Mouse (Mus musculus): ENCODE data around the gene Psma6.
"Not testable (repeated sequence)": the region's sequence is repeated elsewhere in the genome, so short reads cannot be mapped to it uniquely, and the experiment has no call there.

Gene Psma6

GRCm38 (mm10) chr12:55384023-55384749 is at the start of gene Psma6:
Psma6 (plus strand) TSS chr12:55384222.
- in situ Hi-C loops (cut with MboI) = loop anchor here (10.0 kb wide), 1 partner anchor 111 kb away; the partner anchor contains the start of gene Nfkbia

- in situ Hi-C loops (cut with MboI) = not testable (repeated sequence)
Observed at GRCm38 (mm10) chr12:55338490-55338889, 45.5 kb upstream of the Psma6 start.

- in situ Hi-C loops (cut with MboI) = not testable (repeated sequence)
Observed at GRCm38 (mm10) chr12:55343045-55343444, 41.0 kb upstream of the Psma6 start.

GRCm38 (mm10) chr12:55343998-55344397 is 40.0 kb upstream of the Psma6 start:
- in situ Hi-C loops (cut with MboI) = no loop called here

GRCm38 (mm10) chr12:55344583-55344982 is 39.4 kb upstream of the Psma6 start:
- in situ Hi-C loops (cut with MboI) = no loop called here

GRCm38 (mm10) chr12:55353423-55353822 is 30.6 kb upstream of the Psma6 start:
- in situ Hi-C loops (cut with MboI) = no loop called here

- in situ Hi-C loops (cut with MboI) = no loop called here
Observed at GRCm38 (mm10) chr12:55354904-55355303, 29.1 kb upstream of the Psma6 start.

- in situ Hi-C loops (cut with MboI) = no loop called here
Observed at GRCm38 (mm10) chr12:55357303-55357702, 26.7 kb upstream of the Psma6 start.

- in situ Hi-C loops (cut with MboI) = no loop called here
Observed at GRCm38 (mm10) chr12:55360929-55361328, 23.1 kb upstream of the Psma6 start.

- in situ Hi-C loops (cut with MboI) = no loop called here
Observed at GRCm38 (mm10) chr12:55365083-55365482, 18.9 kb upstream of the Psma6 start.

GRCm38 (mm10) chr12:55372424-55373055 is 11.5 kb upstream of the Psma6 start:
- in situ Hi-C loops (cut with MboI) = no loop called here

- in situ Hi-C loops (cut with MboI) = no loop called here
Observed at GRCm38 (mm10) chr12:55376956-55377609, 6.9 kb upstream of the Psma6 start.

- in situ Hi-C loops (cut with MboI) = no loop called here
Observed at GRCm38 (mm10) chr12:55377610-55377980, 6.4 kb upstream of the Psma6 start.

GRCm38 (mm10) chr12:55384826-55385225 is 804 bp downstream of the Psma6 start:
- in situ Hi-C loops (cut with MboI) = loop anchor here (10.0 kb wide), 1 partner anchor 110 kb away; the partner anchor contains the start of gene Nfkbia

GRCm38 (mm10) chr12:55385931-55386330 is 1.9 kb downstream of the Psma6 start:
- in situ Hi-C loops (cut with MboI) = loop anchor here (10.0 kb wide), 1 partner anchor 109 kb away; the partner anchor contains the start of gene Nfkbia

- in situ Hi-C loops (cut with MboI) = loop anchor here (10.0 kb wide), 1 partner anchor 108 kb away; the partner anchor contains the start of gene Nfkbia
Observed at GRCm38 (mm10) chr12:55386456-55386855, 2.4 kb downstream of the Psma6 start.

- in situ Hi-C loops (cut with MboI) = loop anchor here (10.0 kb wide), 1 partner anchor 108 kb away; the partner anchor contains the start of gene Nfkbia
Observed at GRCm38 (mm10) chr12:55387083-55387787, 3.2 kb downstream of the Psma6 start.

GRCm38 (mm10) chr12:55387788-55388465 is 3.9 kb downstream of the Psma6 start:
- in situ Hi-C loops (cut with MboI) = loop anchor here (10.0 kb wide), 1 partner anchor 107 kb away; the partner anchor contains the start of gene Nfkbia

- in situ Hi-C loops (cut with MboI) = loop anchor here (10.0 kb wide), 1 partner anchor 106 kb away; the partner anchor contains the start of gene Nfkbia
Observed at GRCm38 (mm10) chr12:55388478-55388877, 4.5 kb downstream of the Psma6 start.

- in situ Hi-C loops (cut with MboI) = loop anchor here (10.0 kb wide), 1 partner anchor 105 kb away; the partner anchor contains the start of gene Nfkbia
Observed at GRCm38 (mm10) chr12:55389132-55390081, 5.4 kb downstream of the Psma6 start.

All from mature B cell (primary cell).